ENCODE assay signal across 16 mouse cellular contexts in the genomic region with DNA sequence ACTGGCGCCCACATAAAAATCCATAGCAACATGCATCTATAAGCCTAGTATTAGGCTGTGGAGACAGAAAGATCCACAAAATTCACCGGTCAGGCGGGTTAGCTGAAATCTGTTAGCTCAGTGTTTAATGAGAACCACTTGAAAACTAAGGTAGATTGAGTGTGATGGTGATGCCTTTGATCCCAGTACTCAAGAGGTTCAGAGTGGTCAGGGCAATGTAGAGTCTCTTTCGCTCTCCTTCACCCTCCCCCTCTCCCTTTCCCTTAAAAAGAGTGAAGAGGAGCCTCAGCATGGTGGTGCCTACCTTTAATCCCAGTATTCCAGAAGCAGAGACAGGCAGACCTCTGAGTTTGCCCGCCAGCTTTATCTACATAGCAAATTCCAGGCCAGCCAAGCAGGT.
DNase-seq lines count a peak whose midpoint lies in the region; ATAC-seq lines count a peak whose summit lies in the region.
"Had no signal": no experiment of that assay in that cellular context is flagged by ENCODE, and none has a peak within 500 bp of the region (broad histone marks: within the 10 kb centered on the region; RNA-seq: fewer than 3 reads in every experiment).

No protein-coding gene starts in this region.

- H3K27ac ChIP-seq in heart, embryonic 15.5 days, result no peak overlapping the region
- no peak overlapping the region for H3K27ac ChIP-seq in liver, embryonic 15.5 days (replicated peaks)
- H3K27ac ChIP-seq in liver, embryonic 12.5 days, result no peak overlapping the region
- no peak overlapping the region for H3K27ac ChIP-seq in limb, embryonic 12.5 days
- H3K27ac ChIP-seq: macrophage; midbrain, embryonic 12.5 days had no signal

- WGBS in heart, embryonic 15.5 days, result 58% methylated on average over 5 of the region's 5 CpGs
- WGBS in liver, embryonic 15.5 days (ENCODE audit: insufficient replicate concordance), result 66% methylated on average over 5 of the region's 5 CpGs
- WGBS in liver, embryonic 12.5 days (ENCODE audit: insufficient replicate concordance), result 56% methylated on average over 5 of the region's 5 CpGs
- 40% methylated on average over 5 of the region's 5 CpGs for WGBS in limb, embryonic 12.5 days

- intact Hi-C loops in heart, postnatal 14 days (cut with DNase I), result no loop called here

- peak overlapping the region; percentile 29 for H3K4me3 ChIP-seq in heart, embryonic 15.5 days
- no peak overlapping the region for H3K4me3 ChIP-seq in liver, embryonic 15.5 days (replicated peaks)
- no peak overlapping the region for H3K4me3 ChIP-seq in liver, embryonic 12.5 days
- H3K4me3 ChIP-seq in limb, embryonic 12.5 days (replicated peaks), result no peak overlapping the region
- H3K4me3 ChIP-seq: midbrain, embryonic 12.5 days had no signal

- no peak overlapping the region for H3K9ac ChIP-seq in heart, embryonic 15.5 days
- H3K9ac ChIP-seq in liver, embryonic 15.5 days, result no peak overlapping the region
- no peak overlapping the region for H3K9ac ChIP-seq in liver, embryonic 12.5 days
- no peak overlapping the region for H3K9ac ChIP-seq in limb, embryonic 12.5 days (replicated peaks)
- H3K9ac ChIP-seq: midbrain, embryonic 12.5 days had no signal

- no peak for ATAC-seq in heart, embryonic 15.5 days (replicated peaks; ENCODE audit: insufficient number of reproducible peaks, insufficient read depth, low FRiP score, low read depth)
- ATAC-seq in liver, embryonic 15.5 days (ENCODE audit: insufficient read depth), result no peak
- no peak for ATAC-seq in liver, embryonic 12.5 days
- ATAC-seq in limb, embryonic 12.5 days (ENCODE audit: insufficient number of reproducible peaks, insufficient read depth, low FRiP score, low TSS enrichment, low read depth), result no peak
- ATAC-seq: CD4-positive, CD25-positive, alpha-beta regulatory T cell, adult 4 months; forebrain, embryonic 14.5 days had no signal

- H3K9me3 ChIP-seq in heart, embryonic 15.5 days (replicated peaks), result no peaks in the 10 kb centered on the region
- H3K9me3 ChIP-seq in liver, embryonic 15.5 days (replicated peaks), result no peaks in the 10 kb centered on the region
- no peaks in the 10 kb centered on the region; the same call in 1 of the 2 replicates for H3K9me3 ChIP-seq in liver, embryonic 12.5 days (replicated peaks)
- H3K9me3 ChIP-seq in limb, embryonic 12.5 days, result peaks cover 14% of the 10 kb centered on the region; the same call in 1 of the 2 replicates
- H3K9me3 ChIP-seq: midbrain, embryonic 12.5 days had no signal

- peak overlapping the region; percentile 59 for H3K4me2 ChIP-seq in heart, embryonic 15.5 days
- peak overlapping the region; percentile 42; the same call in 1 of the 2 replicates for H3K4me2 ChIP-seq in liver, embryonic 15.5 days
- no peak overlapping the region; the same call in 1 of the 2 replicates for H3K4me2 ChIP-seq in liver, embryonic 12.5 days
- peak overlapping the region; percentile 54 for H3K4me2 ChIP-seq in limb, embryonic 12.5 days

- H3K36me3 ChIP-seq in heart, embryonic 15.5 days, result no peaks in the 10 kb centered on the region
- H3K36me3 ChIP-seq in liver, embryonic 15.5 days (replicated peaks), result no peaks in the 10 kb centered on the region
- H3K36me3 ChIP-seq in liver, embryonic 12.5 days, result no peaks in the 10 kb centered on the region
- H3K36me3 ChIP-seq in limb, embryonic 12.5 days, result no peaks in the 10 kb centered on the region
- H3K36me3 ChIP-seq: midbrain, embryonic 12.5 days had no signal

- H3K27me3 ChIP-seq in heart, embryonic 15.5 days, result no peaks in the 10 kb centered on the region
- H3K27me3 ChIP-seq in liver, embryonic 15.5 days, result no peaks in the 10 kb centered on the region
- H3K27me3 ChIP-seq in liver, embryonic 12.5 days (replicated peaks), result 0 out of 2 replicates have a peak, but pooled peaks cover 5% of the 10 kb centered on the region
- no peaks in the 10 kb centered on the region for H3K27me3 ChIP-seq in limb, embryonic 12.5 days
- H3K27me3 ChIP-seq: midbrain, embryonic 12.5 days had no signal

- no peak for DNase-seq in heart, postnatal 14 days
- peak; percentile 17 for DNase-seq in forelimb bud, embryonic 11.5 days (ENCODE audit: low read depth, low spot score)
- DNase-seq in cerebellum, postnatal 25 days, result no peak
- no peak for DNase-seq in spleen, postnatal 36 days (ENCODE audit: low spot score in 2 of 2)
- DNase-seq: adrenal gland, adult 2 months; cerebellum, adult 18-20 months; heart, postnatal 10 days; kidney, postnatal 25 days had no signal

- 0 out of 2 replicates have a peak, but pooled peaks cover 4% of the 10 kb centered on the region for H3K4me1 ChIP-seq in heart, embryonic 15.5 days (replicated peaks)
- H3K4me1 ChIP-seq in liver, embryonic 15.5 days (replicated peaks), result no peaks in the 10 kb centered on the region; the same call in 1 of the 2 replicates
- H3K4me1 ChIP-seq in liver, embryonic 12.5 days, result no peaks in the 10 kb centered on the region
- H3K4me1 ChIP-seq in limb, embryonic 12.5 days (replicated peaks), result no peaks in the 10 kb centered on the region
- H3K4me1 ChIP-seq: midbrain, embryonic 12.5 days had no signal
